Mouse (Mus musculus) left cerebral cortex, adult 8-10 months (tissue): ENCODE data around the gene Raf1. TPM values are rescaled to one million over a fixed set of nuclear protein-coding genes. Genes with fewer than 3 reads are reported as not detected.

Experiments used
- DNase-seq, 2 experiments: peaks; one replicate each; pipeline ENCODE4 v3.0.0; 2022; ENCODE audit warnings: low spot score in 2 of 2
- total RNA-seq, 4 experiments: library from RNA; stranded (reverse); gene quantifications; 2 replicates each; pipeline ENCODE4 v1.2.4; 2022

Raf1 gene
- total RNA-seq, 4 experiments from 2014 or later = 73.9 to 78.0 (median 76.5) TPM

DNA sequence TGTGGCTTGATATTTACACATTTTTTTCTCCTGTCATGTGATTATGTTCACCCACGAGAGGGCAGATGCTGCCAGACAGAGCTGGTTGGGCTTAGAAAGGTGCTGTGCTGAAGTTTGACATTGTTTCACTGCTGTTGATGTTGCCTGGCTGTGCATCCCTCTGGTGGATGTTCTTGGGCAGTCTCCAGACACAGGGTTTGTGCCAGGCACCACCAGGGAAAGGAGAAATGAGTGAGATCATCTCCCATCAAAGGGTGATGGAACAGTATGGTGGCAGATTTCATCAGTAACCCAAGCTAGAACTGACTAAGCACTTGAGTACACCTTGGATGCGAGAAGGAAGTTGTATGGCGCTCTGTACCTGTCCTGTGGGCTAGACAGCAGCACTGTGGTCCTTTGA lies 60.5 kb downstream of the Raf1 start:
- DNase-seq = no peak

DNA sequence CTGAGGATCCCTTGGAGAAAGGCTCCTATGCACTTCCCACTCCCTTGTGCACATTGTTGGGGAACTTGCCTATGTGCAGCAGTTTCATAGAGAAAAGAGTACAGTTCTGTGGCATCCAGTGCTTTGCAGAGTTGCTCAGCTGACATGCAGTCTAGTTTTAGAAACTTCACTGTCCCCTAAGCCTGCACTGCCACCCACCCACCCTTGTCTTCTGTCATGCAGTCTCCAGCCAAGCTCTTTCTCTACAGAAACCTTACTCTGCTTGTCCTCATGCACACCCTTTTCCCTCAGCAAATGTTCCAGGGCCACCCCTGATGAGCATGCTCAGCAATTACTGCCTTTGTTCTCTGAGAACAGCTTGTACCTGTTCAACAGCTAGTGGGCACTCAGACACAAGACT lies 62.6 kb downstream of the Raf1 start:
- DNase-seq = no peak

DNA sequence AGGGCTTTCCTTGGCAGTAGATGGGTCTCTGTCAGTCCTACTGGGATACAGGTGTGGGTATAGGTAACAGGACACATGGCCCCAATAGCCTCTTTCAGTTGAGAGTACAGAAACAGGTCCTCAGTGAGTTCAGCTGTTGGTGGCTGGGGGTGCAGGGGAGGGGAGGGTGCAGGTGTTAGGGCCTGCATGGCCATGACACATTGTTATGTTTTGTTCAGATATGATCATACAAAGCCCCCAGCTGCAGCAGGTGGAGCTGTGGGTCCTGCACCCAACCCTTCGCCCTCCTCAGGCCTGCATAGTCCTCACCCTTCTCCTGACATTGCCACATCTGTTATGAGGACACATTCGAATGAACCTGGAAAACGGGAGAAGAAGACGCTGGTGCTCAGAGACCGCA lies 66.1 kb downstream of the Raf1 start:
- DNase-seq = no peak

DNA sequence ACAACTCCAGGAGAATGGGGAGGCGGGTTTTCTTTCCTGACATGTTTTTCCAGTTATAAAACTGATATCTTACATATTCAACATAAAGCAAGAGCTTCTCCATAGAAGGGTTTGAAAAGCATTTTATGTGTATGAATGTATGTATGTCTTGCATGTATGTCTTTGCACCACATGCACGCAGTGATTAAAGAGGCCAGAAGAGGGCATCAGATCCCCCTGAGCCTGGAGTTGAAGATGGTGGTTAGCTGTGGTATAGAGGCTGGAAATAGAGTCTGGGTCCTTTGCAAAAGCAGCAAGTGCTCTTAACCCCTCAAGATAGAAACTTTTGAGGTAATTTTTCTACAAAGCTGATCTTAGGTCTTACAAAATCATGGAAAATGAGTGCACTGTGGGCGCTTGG lies 67.3 kb downstream of the Raf1 start:
- no peak for DNase-seq

DNA sequence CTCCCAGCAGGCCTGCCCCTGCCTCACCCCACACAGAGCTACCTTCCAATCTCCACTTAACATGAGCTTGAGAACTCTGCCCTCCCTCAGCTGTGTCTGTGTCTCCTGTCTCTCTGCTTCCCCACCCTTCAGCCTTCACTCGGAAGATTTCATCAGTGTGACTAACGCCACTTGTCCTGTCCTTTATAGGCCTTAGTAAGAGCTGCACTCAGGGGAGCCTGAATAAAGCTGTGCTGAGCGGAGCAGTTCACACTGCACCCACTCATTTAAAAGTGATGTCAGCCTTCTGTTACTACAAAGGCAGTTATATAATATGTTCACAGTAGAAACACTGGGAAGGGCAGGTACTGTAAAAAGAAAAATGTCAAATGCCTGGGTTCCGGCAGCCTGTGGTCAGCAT lies 69.0 kb downstream of the Raf1 start:
- DNase-seq = peak in 1 of 2 experiments; percentile 57

DNA sequence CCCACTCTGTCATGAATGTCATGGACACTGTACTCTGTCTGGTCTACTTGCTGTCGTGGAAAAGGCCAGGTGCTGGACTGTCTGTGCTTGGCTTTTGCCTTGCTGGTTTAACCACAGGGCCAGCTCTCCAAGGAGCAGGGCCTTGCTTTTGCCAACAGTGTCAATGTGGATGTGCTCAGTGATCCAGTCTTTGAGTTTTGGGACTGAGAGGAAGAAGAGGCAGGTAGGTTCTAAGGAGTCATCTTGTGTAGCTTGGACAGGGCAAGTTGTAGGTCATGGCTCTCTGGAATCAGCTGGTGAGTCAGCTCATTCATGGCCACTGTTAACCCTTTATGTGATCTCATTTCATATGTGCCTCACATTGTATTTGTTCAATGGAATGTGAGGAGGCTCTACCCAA lies 70.0 kb downstream of the Raf1 start:
- DNase-seq = no peak

DNA sequence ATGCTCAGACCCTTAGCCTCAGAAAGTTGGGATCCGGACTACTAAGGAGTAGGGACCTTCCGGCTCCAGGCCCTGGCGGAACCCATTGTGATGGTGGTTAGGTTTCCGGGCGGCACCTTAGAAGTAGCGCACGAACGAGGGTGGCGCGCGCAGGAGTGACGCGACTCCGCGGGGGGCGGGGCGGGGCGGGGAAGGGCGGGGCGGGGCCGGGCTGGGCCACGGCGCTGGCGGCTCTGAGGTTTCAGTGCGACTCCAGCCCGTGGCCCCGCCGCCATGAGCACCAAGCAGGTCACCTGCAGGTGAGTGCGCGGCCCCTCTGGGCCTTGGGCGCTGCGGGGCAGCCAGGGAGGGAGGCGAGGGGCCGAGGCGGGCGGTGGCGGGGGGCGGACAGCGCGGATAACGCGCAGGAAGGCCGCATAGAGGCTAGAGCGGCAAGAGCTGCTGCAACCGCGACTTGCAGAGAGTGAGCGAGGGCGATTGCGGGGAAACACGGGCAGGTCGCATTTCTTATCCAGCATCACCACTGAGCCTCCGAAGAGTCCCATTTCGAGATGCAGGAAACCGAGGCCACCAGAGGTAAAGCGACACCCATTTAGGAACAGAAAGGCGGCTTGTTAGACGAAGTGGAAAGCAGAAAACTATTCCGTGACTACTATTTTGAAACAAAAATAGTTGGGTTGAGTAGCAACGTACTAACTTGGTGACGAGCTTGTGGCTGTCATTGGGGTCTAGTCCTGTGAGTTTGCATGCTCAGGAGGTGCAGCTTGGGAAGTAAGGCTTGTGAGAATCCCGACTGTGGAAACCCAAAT lies 74.5 kb downstream of the Raf1 start, which contains the start of gene Mkrn2:
Gene Mkrn2, plus strand, starts transcription at position 188 of the 809 bp plus-strand sequence.
- peak; percentile 66 to 75 for DNase-seq

DNA sequence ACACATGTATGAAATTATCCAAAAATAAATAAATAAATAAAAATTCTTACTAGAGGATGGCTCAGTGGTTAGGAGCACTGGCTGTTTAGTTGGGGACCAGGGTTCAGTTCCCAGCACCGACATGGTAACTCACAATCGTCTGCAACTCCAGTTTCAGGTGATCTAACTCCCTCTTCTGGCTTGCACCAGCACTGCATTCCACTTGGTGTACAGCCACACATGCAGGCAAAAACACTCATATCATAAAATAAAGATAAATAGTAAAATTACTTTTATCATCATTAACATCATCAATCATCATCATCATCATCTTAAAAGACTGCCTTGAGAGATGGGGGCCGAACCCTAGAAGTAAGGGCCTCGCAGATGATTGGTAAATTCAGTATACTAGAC lies 75.1 kb downstream of the Raf1 start:
- no peak for DNase-seq

DNA sequence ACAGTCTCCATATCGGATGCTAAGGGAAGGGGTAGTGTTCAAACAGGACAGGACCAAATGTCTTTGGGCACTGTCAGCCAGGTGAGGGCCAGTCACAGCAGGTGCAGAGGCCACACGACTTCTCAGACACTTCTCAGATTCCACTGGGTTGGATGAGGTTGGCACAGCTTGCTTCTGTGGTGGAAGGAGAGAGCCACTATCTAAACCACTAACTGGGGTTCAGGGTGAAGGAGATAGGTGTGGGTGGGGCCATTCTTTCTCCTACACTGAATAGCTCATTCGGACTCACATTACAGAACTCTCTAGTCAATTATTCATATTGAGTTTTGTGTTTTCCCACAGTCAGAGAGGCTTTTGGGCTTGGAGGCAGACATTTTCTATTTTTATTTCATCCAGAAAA lies 80.8 kb downstream of the Raf1 start:
- DNase-seq = no peak

DNA sequence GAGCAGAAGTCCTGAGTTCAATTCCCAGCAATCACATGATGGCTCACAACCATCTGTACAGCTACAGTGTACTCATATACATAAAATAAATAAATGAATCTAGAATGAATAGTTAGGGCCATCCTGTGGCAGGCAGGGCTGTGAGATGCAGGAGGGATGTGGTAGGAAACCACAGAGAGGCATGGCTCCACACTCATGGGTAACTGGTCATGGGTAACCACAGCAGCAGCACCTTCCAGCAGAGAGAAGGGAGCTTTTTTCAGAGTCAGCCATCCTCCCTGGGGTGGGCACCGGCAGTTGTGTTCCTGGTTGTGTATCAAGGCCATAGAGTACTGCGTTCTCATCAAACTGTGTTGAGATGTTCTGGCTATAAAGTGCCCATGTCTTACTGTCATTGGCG lies 82.0 kb downstream of the Raf1 start:
- no peak for DNase-seq

DNA sequence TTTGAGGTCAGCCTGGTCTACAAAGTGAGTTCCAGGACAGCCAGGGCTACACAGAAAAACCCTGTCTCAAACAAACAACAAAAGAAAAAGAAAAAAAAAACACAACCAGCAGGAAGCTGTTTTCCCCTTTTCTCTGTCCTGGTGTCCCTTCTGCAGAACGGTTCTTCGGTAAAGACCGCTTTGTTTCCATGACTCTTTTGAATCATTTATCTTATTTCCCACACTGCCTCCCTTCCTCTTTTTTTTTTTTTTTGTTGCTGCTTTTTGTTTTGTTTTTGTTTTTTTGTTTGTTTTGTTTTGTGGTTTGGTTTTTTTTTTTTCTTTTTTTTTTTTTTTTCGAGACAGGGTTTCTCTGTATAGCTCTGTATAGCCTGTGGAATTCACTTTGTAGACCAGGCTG lies 83.2 kb downstream of the Raf1 start:
- DNase-seq = no peak

DNA sequence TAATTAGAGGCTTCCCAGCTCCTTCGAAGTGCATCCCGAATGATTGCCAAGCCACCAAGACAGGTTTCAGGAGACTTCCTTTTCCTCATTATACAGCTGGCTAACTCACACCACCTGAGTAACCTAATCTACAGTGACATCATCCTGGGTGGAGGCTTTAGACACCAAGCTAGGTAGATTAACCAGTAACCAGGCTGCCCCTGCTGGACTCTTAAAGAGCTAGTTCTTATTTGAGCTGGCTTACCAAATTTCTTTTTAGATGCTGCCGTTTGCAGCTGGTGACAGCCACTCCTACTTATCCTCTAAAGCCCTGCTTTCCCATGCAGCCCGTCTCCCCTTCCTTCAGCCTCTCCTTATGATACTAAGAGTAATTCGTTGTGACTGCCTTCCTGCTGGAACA lies 84.0 kb downstream of the Raf1 start, which contains the start of gene Mkrn2os:
Gene Mkrn2os, minus strand, starts transcription at position 119 of the 400 bp plus-strand sequence.
- no peak for DNase-seq

DNA sequence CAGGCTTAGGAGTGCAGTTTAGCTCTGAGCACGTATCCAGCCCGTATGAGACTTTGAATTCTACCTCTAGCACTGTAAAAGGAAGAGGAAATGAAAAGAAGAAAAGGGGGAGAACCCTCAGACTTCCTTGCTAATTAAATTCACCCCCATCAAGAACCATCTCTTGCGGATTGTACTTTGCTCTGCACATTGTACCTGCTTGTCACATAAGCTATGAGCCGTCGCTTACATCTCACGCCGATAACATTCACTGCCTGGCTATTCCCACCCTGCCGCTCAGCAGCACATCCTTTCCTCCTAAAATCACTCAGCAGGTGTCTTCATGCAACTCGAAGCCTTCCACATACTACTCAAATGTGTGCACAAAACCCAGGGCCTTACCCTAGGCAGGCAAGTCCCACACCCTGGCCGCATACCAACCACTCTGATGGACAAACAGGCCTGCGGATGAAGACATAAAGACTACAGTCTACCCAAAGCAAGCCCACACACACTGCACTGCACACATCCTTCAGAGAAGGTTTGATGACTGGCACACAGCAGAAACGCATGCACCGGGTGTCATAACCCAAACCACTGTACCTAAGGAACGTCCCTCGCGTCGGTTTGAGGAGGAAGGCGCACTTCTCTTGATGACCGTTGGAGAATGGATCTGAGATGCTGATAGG lies 84.6 kb downstream of the Raf1 start:
- DNase-seq = no peak

DNA sequence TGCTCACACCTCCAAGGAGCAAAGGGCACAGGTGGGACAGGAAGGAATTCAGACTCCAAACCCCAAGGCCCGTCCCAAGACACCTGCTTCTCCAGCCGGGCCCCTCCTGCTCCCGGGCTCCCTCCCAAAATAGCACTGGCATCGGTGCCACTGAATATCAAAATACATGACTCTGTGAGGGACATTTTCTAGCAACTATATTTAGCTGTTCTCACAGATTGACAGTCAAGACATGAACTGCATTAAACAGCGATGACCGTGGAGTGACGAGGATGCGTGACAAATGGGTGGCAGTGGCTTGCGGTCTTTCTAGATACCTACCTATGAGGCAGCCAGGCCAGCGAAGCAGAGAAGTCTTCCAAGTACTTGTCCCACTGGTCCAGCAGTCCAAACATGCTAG lies 90.1 kb downstream of the Raf1 start:
- no peak for DNase-seq

DNA sequence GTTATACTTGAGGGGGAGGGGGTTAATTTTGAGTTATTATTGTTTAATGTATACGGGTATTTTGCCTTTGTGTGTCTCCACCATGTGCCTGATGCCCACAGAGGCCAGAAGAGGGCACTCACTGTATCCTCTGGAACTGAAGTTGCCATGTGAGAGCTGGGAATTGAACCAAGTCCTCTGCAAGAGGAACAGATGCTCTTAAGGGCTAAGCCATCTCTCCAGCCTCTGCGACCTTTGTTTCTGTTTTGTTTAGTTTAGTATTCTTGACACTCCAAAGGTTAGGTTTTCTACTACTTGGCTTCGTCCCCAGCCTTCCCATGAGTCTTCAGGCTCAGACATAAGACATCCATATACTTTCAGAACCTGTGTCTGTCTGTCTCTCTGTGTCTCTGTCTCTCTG lies 92.3 kb downstream of the Raf1 start:
- no peak for DNase-seq

DNA sequence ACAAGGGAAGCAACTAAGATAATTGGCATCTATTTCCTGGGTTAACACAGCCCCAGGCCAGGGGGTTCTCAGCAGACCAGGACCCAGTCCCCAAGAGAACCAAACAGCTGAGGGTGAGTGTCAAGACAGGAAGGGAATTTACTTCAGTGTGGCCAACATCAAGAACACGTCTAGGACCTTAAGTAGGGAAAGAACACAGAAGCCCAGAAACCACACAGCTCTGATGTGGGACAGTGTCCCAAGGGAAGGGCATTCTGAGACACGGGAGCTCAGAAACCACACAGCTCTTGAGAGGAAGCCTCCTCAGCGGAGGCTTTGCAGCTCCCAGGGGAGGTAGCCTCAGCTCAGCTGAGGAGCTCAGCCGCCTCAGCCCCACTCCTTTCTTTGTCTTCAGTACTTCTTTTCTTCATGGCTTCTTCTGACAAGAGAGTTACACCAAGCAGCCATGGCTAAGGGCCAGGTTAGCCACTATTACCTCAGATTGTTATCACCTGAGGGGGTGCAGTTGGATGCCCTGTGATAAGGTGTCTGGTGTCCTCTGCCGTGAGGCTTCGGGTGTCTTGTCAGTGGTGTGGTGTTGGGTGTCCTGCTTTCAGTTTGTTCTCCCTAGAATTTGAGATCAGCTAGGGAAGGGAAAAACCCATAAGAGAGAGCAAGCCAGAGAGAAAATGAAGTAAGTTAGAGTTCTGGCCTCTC lies 92.9 kb downstream of the Raf1 start:
- DNase-seq = no peak

DNA sequence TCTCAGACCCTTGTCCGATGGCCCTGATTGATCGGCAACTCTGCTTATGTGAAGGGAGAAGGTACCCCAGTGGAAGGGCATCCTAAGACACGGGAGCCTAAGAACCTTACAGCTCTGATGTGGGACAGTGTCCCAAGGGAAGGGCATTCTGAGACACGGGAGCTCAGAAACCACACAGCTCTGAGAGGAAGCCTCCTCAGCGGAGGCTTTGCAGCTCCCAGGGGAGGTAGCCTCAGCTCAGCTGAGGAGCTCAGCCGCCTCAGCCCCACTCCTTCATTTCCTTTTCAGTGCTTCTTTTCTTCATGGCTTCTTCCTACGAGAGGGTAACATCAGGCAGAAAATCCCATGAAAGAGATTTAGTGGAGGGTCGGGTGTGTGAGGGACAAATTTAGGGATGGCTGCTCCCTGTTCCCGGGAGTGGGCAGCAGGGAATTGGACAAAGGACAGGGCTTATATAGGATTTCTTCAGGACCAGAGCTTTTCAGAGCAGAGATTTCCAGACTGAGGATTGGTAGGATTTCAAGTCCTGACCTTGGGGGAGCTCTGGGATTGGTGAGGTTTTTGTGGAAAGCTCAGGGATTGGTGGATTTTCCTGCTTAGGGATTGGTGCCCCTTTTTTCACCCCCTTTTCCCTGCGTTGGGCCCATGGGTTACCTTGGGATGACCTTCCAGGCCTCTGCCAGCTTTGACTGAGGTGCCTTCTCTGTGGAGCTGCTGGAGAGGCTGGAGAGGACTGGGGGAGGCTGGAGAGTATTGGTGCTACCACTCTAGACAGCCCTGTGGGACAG lies 93.9 kb downstream of the Raf1 start:
- no peak for DNase-seq

DNA sequence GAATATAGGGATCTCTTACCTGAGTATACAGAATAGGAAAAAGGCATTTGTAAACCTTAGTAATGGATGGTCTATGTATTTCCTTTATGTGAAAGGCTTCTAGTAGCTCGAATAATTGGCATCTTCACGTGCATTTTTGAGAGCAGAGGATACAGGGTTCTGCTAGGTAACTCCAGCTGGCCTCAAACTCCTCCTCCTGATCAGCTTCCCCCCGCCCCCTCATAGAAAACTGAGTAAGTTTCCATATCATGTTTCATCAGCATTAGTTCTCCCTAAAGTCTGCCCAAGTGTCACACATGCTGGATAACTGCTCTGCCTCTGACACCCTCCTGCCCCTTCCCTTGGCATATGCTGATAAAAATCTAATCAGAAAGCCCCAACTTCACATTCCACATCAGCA lies 95.6 kb downstream of the Raf1 start:
- no peak for DNase-seq

DNA sequence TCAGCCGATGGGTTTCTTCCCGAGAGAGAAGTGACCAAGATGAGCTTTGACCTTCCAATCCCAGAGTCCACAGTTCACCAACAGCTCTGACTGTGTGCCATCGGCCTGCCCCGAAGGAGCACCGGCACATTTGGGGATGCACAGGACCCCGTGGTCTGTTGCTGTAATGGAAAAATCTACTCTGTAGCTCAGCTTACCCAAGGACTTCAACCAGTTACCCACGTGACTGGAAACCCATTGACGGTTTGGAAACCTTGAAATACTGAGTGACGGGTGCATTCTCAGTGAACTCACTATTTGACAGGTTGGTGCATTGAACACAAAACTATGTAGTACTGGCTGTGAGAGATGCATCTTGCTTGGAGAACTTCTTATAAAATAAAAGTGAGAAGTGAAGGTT lies 98.5 kb downstream of the Raf1 start:
- no peak for DNase-seq

DNA sequence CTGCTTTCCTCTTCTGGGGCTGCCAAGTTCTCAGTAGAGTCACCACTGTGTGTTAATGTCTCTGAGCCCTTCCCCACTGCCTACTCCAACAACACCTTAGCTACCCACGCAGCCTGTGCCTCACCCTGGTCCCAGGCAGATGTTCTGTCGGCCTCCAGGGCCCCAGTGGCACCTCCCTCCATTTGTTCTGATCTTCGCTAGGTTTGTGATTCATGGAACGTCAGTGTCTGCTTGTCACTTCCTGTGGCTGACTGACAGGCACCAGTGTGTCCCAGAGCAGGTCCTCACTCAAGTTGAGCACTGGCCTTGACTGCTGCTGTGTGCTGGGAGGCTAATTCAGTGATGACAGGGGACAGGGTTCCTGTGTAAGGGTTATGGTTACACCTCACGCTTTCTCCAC lies 99.0 kb downstream of the Raf1 start:
- DNase-seq = no peak

DNA sequence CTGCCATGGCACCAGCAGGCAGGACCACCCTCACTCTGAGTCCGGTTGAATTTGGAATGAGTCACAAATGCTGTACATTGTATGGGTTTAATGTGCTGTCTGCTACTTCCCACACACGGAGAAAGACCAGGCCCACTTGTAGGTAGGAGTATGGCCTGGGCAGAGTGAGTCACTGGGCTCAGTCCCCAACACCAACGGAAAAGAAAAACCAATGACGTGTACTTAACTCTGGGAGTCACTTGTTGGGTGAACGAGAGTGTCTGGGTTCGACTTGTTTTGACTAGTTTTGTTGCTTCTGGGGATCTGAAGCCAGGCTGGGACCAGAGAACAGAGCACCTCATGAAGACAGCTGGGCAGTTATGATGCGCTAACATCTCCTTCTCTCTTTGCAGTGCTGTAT lies 102.3 kb downstream of the Raf1 start:
- DNase-seq = no peak
